Mouse (Mus musculus): ENCODE measurements at regions not wholly inside any gene's neighbourhood (a gene's known extent, or its start where the extent isn't known, plus 50 kb on each side); places are given as distances from the start of the nearest gene placed in this dataset.

GRCm38 (mm10) chr2:61527127-61527526, 51.3 kb upstream of the Tank start:
- no peak for DNase-seq

DNA sequence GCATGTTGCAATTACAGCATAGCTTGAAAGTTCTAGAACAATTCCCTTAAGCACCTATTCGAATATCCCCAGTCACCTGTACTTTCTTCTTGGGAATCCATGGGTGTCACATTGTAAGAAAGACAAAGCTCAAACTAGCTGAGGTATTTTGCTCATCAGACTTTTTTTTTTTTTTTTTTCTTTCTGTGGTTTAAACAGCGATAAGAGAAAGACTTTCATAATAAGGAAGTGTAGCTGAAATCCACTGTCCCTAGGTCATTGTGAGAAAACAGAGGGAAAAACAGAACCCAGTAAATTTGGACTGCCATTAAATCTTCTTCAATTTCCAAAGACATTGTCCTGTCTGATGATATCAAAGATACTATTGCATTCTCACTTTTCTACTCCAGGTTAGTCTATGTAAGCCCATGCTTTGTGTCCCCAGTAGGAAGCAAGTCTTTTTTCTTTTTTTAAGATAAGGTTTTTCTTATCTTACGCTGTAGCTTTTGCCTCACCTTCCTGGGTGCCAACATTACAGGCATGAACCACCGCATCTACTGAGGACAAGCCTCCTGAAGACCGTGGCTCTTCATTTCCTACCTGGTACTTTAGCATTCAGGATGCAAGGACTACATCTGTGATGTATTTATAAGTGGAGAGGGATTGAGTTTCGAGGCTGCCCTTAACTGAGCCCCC, 54.2 kb upstream of the Tank start:
- no peak for DNase-seq

GRCm38 (mm10) chr2:61514445-61515123, 63.8 kb upstream of the Tank start:
- no peak for DNase-seq

GRCm38 (mm10) chr2:61513787-61514444, 64.5 kb upstream of the Tank start:
- peak; percentile 76 for DNase-seq

DNA sequence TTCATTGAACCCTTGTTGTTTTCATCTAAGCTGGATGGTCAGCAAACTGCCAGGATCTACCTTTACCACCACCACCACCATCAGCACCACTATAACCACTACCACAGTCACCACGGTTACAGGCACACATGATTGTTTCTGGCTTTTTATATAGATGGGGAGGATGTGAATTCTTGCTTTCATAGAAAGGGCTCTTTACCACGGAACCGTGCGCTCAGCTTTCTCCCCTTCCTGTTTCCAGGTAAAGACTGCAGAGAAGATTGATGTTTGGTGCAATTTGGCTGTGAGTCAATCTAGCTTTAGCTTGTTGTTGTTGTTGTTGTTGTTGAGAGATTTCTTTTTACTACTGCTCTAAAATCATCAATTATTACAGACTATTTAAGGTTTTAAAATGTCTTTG, 74.8 kb upstream of the Tank start:
- no peak for DNase-seq

- peak; percentile 40 for DNase-seq
These were observed 76.5 kb upstream of the Tank start for GRCm38 (mm10) chr2:61501922-61502321.

- no peak for DNase-seq
These were observed 79.1 kb upstream of the Tank start for GRCm38 (mm10) chr2:61499266-61499665.

GRCm38 (mm10) chr2:61497930-61498329, 80.5 kb upstream of the Tank start:
- no peak for DNase-seq

- no peak for DNase-seq
These were observed 81.4 kb upstream of the Tank start for GRCm38 (mm10) chr2:61496968-61497367.

DNA sequence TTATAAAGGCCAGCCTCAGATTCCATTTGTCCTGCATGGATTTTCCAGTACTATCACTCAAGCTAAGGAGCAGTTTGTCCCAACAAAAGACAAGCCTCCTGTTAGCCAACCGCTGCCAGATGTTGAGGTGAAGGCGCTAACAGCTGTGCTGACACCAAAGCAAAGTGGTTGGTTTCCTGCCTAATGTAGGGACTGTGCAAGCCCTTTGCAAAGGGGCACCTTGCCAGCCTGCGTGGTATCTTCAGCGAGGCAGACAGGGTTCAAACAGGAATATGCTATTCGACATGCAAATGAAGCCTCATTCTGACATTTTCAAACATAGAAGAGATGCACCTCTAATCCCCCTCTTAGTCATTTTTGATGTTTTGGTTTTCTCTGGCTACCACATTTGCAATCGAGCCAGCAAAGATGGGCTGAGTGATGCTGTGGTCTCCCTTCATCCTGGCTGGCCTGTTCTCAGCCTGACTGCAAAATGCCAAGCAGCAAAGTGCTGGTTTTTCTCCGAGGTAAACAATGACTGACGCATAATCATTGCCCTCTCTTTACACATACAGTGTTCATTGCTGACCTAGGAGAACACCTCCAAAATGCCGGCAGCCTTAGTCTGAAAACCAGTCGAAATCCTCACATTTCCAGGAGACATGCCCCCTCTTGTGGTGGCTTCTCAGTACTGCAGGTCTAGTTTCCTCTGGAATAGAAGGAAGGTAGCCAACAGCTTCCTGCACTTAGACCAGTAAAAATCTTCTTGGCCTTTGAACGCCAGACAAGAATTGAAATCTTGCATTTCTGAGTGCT, 84.3 kb upstream of the Tank start:
- peak; percentile 87 for DNase-seq

GRCm38 (mm10) chr2:61492043-61492743, 86.2 kb upstream of the Tank start:
- peak; percentile 88 for DNase-seq

DNA sequence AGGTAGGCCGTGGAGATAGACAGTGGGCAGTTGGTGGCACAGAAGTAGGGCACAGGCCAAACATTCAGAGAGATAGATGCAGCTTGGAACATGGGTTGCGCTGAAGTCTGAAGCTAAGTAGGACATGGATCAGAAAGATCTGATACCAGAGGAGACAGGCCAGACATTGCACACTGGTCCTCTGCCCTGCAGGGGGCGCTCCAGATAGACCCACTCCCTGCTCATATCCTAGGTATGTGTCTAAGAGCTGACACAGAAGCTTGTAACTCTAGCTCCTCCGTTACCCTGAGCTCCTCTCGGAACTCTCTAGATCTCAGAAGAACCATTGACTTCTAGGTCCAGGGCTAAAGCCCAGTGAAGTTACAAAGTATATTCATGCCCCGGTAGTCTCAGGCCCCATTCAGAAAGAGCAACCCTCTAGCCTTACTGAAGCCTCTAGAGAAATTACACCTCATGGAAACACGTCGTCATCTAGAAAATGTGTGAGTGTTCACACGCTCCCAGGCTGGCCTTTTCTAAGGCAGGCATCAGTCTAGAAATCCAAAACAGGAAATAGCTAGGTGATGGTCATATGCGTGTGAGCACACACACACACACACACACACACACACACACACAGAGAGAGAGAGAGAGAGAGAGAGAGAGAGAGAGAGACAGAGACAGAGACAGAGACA, 87.8 kb upstream of the Tank start:
- peak; percentile 52 for DNase-seq

GRCm38 (mm10) chr2:61489762-61490161, 88.6 kb upstream of the Tank start:
- DNase-seq, result no peak

GRCm38 (mm10) chr2:61483820-61484219, 94.6 kb upstream of the Tank start:
- DNase-seq, result no peak

- no peak for DNase-seq
These were observed 101.7 kb upstream of the Tank start for GRCm38 (mm10) chr2:61476648-61477047.

DNA sequence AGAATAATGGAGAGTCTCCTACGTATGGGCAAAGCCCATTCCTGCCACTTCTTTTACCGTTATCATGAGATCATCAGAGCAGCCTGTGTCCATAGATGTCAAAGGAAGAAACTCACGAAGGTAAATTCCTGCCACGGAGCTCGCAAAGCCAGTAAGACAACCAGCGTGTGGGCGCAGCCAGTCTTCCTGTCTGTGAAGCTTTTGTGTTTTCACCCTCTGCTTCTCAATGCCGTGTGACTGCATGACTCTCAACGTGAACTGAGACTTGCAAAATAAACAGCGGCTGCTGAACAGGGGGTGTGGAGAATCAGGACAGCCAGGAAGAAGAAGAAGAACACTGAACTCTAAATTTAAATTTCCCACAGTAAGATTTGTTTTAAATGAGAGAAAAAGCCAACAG, 103.8 kb upstream of the Tank start:
- DNase-seq, result no peak

DNA sequence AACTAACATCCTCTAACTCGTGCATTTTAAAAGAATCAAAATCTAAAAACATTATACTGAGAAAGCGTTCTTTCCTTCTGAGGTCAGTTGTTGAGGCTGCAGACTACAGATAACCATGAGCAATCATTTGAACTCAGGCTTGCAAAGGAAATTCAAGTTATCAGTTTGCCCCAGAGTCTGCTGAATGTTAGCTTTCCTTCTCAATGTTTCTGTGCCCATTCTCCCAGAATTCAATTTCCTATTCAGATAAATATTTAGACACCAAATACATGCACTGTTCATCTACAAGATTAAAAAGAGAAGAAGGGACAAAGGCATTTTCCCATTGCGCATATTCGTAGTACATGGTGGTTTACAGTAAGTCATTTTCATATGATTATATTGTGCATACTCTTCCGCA, 107.9 kb upstream of the Tank start:
- DNase-seq, result no peak

GRCm38 (mm10) chr2:61470064-61470463, 108.3 kb upstream of the Tank start:
- no peak for DNase-seq

DNA sequence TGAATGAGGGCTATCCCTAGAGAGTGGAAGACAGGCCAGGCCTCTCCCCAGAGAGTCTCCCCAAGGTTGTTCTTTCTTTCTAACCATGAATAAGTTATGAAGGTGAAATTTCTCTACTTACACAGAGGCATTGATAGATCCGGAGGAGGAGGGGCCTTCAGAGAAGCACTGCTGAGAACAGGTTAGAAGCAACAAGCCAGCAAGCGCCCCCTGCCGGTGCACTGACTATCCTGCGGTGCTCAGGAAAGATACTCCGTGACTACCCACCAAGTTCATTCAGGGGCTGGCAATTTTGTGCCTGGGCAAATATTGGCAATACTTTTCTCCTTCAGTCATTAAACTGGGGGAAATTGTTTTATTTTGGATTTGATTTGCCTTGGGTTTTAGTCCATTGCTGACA, 122.5 kb upstream of the Tank start:
- peak; percentile 90 for DNase-seq

GRCm38 (mm10) chr2:61454729-61455128, 123.7 kb upstream of the Tank start:
- DNase-seq, result no peak

DNA sequence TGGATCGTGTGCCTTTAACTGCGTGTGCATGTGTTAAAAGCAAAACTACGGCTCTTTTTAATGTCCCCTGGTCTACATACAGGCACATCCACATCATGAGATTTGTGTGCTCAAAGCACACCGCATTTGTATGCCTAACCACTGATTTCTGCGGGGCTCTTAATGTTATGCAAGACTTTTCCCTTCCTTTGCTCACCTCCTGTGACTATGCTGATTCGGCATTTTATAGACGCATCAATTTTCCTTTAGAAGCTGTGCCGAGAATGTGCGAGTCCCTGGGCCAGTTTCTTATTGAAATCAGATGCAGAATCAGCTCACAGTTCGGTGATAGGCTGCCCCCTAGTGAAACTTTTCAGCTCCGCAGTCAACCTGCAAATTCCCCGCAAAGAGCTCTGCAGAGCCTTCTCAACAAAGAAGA, 124.1 kb upstream of the Tank start:
- peak; percentile 85 for DNase-seq

Measured in thymus, postnatal 4 days (tissue).